Mouse (Mus musculus): ENCODE measurements around the gene Pmf1. TPM values are rescaled to one million over a fixed set of nuclear protein-coding genes. Genes with fewer than 3 reads are reported as not detected.
A peak's percentile ranks its signal among the peaks of the same experiment; 100 is the strongest.

Pmf1 gene
- polyA plus RNA-seq, 1 experiment from 2014 or later, result 33.5 TPM

DNA sequence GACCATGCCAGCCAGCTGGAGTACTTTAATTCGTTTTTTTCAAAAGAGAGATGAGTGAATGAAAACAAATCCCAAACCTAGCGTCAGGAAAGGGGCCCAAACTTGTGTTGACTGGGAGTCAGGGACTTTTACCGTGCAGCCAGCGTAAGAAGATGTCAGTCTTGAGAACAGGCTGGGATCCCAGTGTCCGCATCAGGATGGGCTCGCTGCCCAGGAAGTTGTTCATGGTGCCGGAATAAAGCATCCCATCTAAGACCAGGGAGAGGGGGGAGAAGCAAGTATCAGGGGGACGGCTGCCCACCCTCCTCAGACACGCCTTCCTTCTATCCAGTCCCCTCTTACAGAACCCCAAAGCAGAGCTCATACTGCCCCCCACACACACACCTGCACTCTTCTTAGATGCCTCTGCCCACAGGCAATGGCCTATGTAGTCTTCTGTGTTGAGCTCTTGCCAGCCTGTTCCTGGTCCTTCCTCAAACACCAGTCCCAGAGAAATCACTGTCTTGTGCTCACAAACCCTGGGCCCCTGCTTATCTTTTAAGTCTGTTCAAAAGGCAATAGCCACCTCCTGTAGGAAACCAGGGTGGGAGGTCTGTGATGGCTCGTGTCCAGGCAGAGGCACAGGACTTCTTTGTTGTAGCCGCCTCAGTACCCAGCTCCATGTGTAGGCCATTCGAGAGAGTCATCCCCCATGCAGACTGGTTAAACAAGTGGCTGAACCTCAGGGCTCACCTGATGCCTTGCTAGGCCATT lies 40.4 kb upstream of the Pmf1 start:
- peaks cover 17% of the 10 kb centered on the region; the same call in 1 of the 2 replicates for H3K4me1 ChIP-seq (replicated peaks)
- no peak overlapping the region for H3K4me3 ChIP-seq
- H3K4me2 ChIP-seq, result no peak overlapping the region
- no peaks in the 10 kb centered on the region for H3K9me3 ChIP-seq
- WGBS, result 71% methylated on average over 12 of the region's 12 CpGs
- H3K27me3 ChIP-seq, result peaks cover 31% of the 10 kb centered on the region
- H3K36me3 ChIP-seq, result peaks cover 66% of the 10 kb centered on the region
- H3K27ac ChIP-seq (replicated peaks), result no peak overlapping the region
- ATAC-seq (ENCODE audit: low read depth), result no peak
- no peak overlapping the region for H3K9ac ChIP-seq

DNA sequence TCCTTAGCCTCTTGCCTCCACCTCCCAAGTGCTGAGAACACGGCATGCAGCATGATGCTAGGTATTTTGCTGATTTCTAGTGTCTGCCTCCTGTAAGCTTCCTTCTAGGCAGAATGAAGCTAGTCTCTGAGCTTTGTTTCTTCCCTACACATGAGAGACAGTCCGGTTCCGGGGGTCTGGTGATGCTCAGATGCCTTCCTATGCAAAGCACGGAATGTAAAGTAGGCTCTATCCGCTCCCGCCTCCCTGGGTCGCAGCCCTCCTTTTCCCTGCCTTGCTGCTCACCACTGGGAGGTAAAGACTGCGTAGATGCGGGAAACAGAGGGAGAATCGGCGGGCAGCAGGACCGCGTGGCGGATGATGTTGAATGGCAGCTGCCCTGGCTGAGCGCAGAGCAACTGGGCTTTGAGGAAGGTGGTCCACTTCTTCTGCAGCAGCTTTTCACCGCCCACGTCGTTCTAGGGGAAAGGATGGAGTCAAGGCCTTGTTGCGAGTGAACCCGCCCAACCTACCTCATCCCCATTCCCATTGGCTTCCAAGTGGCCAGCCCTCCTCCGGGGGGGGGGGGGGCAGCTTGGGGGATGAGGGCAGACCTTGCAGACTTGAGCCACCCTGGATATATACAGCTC lies 39.4 kb upstream of the Pmf1 start:
- H3K4me1 ChIP-seq (replicated peaks), result peaks cover 11% of the 10 kb centered on the region; the same call in 1 of the 2 replicates
- peak overlapping the region; percentile 47 for H3K4me2 ChIP-seq
- H3K4me3 ChIP-seq, result peak overlapping the region; percentile 20
- no peaks in the 10 kb centered on the region for H3K9me3 ChIP-seq
- no peak overlapping the region; the same call in 1 of the 2 replicates for H3K27ac ChIP-seq (replicated peaks)
- H3K36me3 ChIP-seq, result peaks cover 77% of the 10 kb centered on the region
- peak overlapping the region; percentile 61 for H3K9ac ChIP-seq
- peaks cover 31% of the 10 kb centered on the region for H3K27me3 ChIP-seq
- WGBS, result 5% methylated on average over 21 of the region's 21 CpGs
- no peak for ATAC-seq (ENCODE audit: low read depth)

DNA sequence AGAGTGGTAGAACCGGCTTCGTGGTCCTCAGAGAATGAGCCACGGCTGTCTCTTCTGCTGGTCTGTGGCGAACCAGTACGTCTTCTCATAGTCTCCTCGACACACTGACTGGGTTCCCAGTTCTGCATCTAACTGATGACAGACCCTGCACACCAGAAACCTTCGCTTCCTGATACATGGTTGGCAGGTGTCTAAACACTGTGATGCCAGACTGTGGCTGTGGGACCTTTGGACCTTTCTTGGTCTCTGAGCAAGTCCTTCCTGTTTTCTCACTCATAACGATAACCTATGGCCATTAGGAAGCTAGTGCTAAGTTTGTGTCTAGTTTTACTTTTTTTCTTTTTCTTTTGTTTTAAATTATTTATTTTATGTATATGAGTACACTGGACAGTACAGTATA lies 38.3 kb upstream of the Pmf1 start:
- no peak for ATAC-seq (ENCODE audit: low read depth)
- H3K36me3 ChIP-seq, result peaks cover 83% of the 10 kb centered on the region
- H3K27me3 ChIP-seq, result peaks cover 31% of the 10 kb centered on the region
- no peaks in the 10 kb centered on the region for H3K9me3 ChIP-seq
- H3K27ac ChIP-seq (replicated peaks), result no peak overlapping the region
- no peak overlapping the region for H3K9ac ChIP-seq
- no peak overlapping the region for H3K4me3 ChIP-seq
- peaks cover 11% of the 10 kb centered on the region; the same call in 1 of the 2 replicates for H3K4me1 ChIP-seq (replicated peaks)
- H3K4me2 ChIP-seq, result no peak overlapping the region
- 89% methylated on average over 8 of the region's 8 CpGs for WGBS

DNA sequence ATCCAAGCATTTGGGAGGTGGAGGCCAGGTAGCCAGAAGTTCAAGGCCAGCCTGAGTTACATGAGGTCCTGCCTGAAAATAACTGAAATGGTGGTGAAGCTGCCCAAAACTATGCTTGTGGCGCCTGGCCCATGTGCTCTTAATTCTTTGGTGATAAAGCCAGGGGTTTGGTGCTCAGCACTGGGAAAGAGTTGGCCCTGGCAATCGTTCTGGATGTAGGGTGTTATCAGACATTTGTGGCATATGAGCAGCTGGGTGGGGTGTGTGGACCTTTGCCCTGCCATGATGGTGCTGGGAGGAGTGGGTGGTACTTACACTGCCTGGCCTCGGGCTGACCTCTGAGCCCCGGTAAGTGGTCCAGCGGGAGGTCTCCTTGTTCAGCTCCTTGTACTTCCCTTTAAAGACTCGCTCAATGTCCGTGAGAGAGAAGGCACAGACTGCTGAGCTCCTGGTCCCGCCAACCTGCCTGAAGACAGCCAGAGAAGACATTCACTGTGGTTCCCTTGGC lies 37.6 kb upstream of the Pmf1 start:
- Histone ChIP-seq H3K4me2 (no peak overlapping the region), H3K36me3 (peaks cover 82% of the 10 kb centered on the region), H3K9ac (no peak overlapping the region), H3K4me1 (replicated peaks) (peaks cover 11% of the 10 kb centered on the region; the same call in 1 of the 2 replicates), H3K4me3 (no peak overlapping the region), H3K9me3 (no peaks in the 10 kb centered on the region), H3K27me3 (peaks cover 31% of the 10 kb centered on the region), H3K27ac (replicated peaks) (no peak overlapping the region)
- ATAC-seq (ENCODE audit: low read depth), result no peak
- 49% methylated on average over 8 of the region's 8 CpGs for WGBS

DNA sequence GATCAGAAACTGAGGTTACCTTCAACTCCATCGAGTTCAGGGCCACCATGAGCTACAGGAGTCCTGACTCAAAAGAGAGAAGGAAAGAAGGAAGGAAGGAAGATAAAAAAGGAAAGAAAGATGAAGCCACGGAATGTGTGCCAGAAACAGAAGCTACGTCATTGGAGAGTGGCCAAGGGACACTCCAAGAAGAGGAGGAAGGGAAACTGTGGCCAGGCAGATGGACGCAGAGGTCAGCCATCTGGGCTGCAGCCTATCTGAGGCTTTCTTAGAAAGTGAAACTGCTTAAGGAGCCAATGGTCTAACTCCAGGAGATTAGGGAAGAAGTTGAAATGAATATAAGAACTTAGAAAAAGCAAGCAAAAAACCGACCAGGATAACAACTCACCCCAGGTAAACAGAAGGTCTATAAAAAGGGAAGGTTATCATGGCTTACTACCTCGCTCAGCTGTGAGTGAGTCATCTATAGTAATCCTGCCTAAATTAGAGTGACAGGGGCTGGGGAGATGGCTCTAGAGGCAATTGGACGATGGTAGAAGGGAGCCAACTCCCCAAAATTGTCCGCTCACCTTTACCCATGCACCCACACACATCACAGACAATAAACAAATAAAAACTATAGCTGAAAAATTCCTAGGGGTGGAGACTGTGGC lies 36.5 kb upstream of the Pmf1 start:
- H3K4me3 ChIP-seq, result no peak overlapping the region
- peaks cover 33% of the 10 kb centered on the region; the same call in 1 of the 2 replicates for H3K27me3 ChIP-seq
- H3K4me1 ChIP-seq (replicated peaks), result peaks cover 11% of the 10 kb centered on the region; the same call in 1 of the 2 replicates
- H3K36me3 ChIP-seq, result peaks cover 72% of the 10 kb centered on the region
- H3K27ac ChIP-seq (replicated peaks), result no peak overlapping the region
- no peak overlapping the region for H3K4me2 ChIP-seq
- no peak overlapping the region for H3K9ac ChIP-seq
- ATAC-seq (ENCODE audit: low read depth), result no peak
- 84% methylated on average over 8 of the region's 8 CpGs for WGBS
- no peaks in the 10 kb centered on the region for H3K9me3 ChIP-seq

DNA sequence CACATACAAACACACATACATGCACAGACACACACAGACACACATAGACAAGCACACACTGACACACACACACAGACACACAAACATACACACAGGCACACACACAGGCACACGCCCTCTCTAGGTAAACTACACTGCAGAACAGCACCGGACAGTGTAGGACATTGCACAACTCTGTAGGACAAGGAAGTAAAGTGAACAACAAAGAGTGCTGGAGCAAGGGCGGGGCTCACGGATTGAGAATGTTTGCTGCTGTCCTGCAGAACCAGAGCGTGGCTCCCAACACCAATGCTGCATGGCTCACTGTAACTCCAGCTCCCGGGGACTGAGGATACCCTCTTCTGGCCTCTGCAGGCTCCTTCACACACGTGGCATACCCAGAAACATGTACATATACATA lies 32.8 kb upstream of the Pmf1 start:
- H3K36me3 ChIP-seq, result peaks cover 63% of the 10 kb centered on the region
- peaks cover 10% of the 10 kb centered on the region for H3K4me1 ChIP-seq (replicated peaks)
- no peak overlapping the region for H3K9ac ChIP-seq
- WGBS, result 75% methylated on average over 7 of the region's 7 CpGs
- no peak overlapping the region for H3K4me3 ChIP-seq
- no peak overlapping the region for H3K27ac ChIP-seq (replicated peaks)
- H3K27me3 ChIP-seq, result peaks cover 9% of the 10 kb centered on the region; the same call in 1 of the 2 replicates
- no peak for ATAC-seq (ENCODE audit: low read depth)
- H3K4me2 ChIP-seq, result no peak overlapping the region
- no peaks in the 10 kb centered on the region for H3K9me3 ChIP-seq

DNA sequence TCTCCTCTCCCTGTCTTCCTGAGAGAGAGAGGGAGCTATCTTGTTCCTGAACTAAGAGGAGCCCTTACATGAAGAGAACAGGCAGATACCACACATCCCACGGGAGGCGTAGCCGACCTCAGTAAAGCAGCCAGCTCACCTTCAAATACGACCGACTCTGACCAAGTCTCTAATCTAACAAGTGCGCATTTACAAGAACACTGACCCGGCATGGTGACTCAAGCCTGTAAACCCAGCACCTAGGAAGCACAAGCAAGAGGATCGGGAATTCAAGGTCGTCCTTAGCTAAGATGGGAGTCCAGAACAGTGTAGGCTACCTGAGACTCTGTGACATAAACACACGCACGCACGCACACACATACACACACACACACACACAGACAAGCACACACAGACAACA lies 32.4 kb upstream of the Pmf1 start:
- Histone ChIP-seq H3K27ac (replicated peaks) (no peak overlapping the region), H3K4me2 (no peak overlapping the region), H3K9me3 (no peaks in the 10 kb centered on the region), H3K27me3 (peaks cover 9% of the 10 kb centered on the region; the same call in 1 of the 2 replicates), H3K4me1 (replicated peaks) (peaks cover 10% of the 10 kb centered on the region), H3K9ac (no peak overlapping the region), H3K36me3 (peaks cover 63% of the 10 kb centered on the region), H3K4me3 (no peak overlapping the region)
- 86% methylated on average over 12 of the region's 12 CpGs for WGBS
- ATAC-seq (ENCODE audit: low read depth), result no peak

DNA sequence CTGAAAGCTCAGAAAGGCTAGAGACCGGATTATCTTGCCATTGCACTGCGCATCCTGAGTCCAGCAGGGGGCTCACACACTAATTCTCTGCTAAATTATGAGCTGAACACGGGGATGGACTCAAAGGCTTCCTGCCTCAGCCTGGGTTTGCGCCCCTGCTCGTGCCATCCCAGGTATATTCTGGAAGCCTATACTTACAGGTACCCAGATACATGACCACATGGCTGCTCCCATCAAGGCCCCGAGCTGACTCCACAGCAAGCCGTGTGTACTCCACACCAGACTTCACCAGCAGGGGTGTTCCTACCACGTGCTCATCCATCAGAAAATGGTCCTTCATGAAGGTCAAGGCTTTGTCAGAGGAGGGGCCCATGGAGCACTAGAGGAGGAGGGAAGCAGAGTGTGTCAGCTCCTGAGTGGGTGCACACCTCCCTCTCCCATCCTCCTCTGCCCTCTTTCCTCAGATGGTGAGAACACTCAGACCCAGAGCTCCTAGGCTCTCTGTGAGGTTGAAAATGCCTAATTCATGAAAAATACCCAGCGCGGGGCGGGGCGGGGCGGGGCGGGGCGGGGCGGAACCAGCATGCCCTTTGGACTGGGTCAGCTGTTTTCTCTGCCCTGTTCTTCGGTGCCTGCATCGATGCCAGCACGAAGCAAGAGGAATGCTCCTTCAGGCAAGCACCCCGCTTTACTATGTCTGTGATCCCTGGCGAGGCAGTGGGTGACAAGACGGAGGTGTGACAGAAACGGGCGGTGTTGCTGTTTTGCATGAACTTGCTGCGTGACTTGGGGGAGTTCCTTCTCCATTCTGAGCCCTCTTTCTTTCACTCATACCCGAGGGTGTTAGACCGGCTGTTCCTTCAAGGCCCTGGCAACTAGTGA lies 30.6 kb upstream of the Pmf1 start:
- 0 out of 2 replicates have a peak, but pooled peaks have one; percentile 9 for ATAC-seq (ENCODE audit: low read depth)
- Histone ChIP-seq H3K4me2 (peak overlapping the region; percentile 31), H3K9me3 (no peaks in the 10 kb centered on the region), H3K4me3 (no peak overlapping the region), H3K4me1 (replicated peaks) (peaks cover 10% of the 10 kb centered on the region), H3K9ac (0 out of 2 replicates have a peak overlapping the region, but pooled peaks have one; percentile 1), H3K36me3 (peaks cover 69% of the 10 kb centered on the region), H3K27me3 (peaks cover 9% of the 10 kb centered on the region; the same call in 1 of the 2 replicates), H3K27ac (replicated peaks) (no peak overlapping the region)
- 14% methylated on average over 27 of the region's 27 CpGs for WGBS

DNA sequence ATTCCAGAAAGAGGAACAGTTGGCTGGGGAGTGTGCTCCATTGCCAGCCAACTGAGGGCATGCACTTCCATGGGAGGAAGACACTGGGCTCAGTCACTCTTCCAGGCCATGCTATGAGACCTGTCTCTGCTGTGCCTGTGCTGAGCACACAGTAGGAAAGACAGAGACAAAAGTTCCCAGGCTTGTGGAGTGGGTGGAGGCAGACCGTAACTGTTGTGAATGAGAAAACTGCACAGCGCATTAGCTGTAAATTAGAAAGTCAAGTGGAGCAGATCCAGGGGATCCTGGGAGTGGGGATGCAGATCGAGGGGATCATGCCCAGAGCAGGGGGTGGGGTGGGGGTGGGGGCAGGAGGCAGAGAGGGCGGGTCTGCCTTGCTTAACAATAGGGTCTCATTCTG lies 29.5 kb upstream of the Pmf1 start:
- H3K27me3 ChIP-seq, result peaks cover 9% of the 10 kb centered on the region; the same call in 1 of the 2 replicates
- H3K4me1 ChIP-seq (replicated peaks), result peaks cover 10% of the 10 kb centered on the region
- 42% methylated on average over 4 of the region's 4 CpGs for WGBS
- H3K4me3 ChIP-seq, result no peak overlapping the region
- H3K9ac ChIP-seq, result no peak overlapping the region
- ATAC-seq (ENCODE audit: low read depth), result no peak
- H3K9me3 ChIP-seq, result no peaks in the 10 kb centered on the region
- no peak overlapping the region for H3K4me2 ChIP-seq
- peaks cover 68% of the 10 kb centered on the region for H3K36me3 ChIP-seq
- no peak overlapping the region for H3K27ac ChIP-seq (replicated peaks)

DNA sequence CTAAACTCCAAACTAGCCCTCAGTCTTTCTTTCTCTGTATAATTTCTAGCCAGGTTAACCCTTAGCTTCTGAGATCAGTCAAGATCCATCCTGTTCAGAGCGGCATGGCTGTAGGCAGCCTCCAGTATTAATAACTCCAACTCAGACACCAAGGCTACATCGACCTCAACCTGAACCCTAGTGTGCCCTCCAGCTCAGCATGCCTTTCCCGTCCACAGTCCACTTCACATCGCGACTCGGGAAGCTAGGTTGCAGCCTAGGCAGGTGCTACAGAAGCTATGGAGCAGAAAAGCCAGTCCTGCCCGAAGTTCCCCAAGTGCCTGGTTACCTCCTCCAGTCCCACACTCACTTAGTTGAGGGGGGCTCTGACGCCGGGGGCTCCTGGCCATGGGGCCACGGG lies 27.3 kb upstream of the Pmf1 start:
- Histone ChIP-seq H3K27me3 (peaks cover 7% of the 10 kb centered on the region; the same call in 1 of the 2 replicates), H3K4me2 (peak overlapping the region; percentile 49), H3K27ac (replicated peaks) (no peak overlapping the region), H3K9ac (no peak overlapping the region), H3K4me3 (no peak overlapping the region), H3K4me1 (replicated peaks) (peaks cover 10% of the 10 kb centered on the region), H3K36me3 (peaks cover 57% of the 10 kb centered on the region), H3K9me3 (no peaks in the 10 kb centered on the region)
- ATAC-seq (ENCODE audit: low read depth), result no peak
- 79% methylated on average over 10 of the region's 10 CpGs for WGBS

Data from neural tube, embryonic 13.5 days (tissue).